ENCODE assay signal across 8 mouse cellular contexts in genomic region chr9:119340909-119341816, GRCm38 (mm10). TPM values are rescaled to one million over a fixed set of nuclear protein-coding genes. Genes with fewer than 3 reads are reported as not detected.
DNase-seq lines count a peak whose midpoint lies in the region; ATAC-seq and TF ChIP-seq lines count a peak whose summit lies in the region.

TSS of gene Myd88 (minus strand) at chr9:119341411.

- WGBS in forebrain, embryonic 12.5 days: under 1% methylated on average over 67 of the region's 68 CpGs
- under 1% methylated on average over 68 of the region's 68 CpGs for WGBS in heart, postnatal 0 days
- WGBS in liver, embryonic 16.5 days (ENCODE audit: insufficient replicate concordance): under 1% methylated on average over 68 of the region's 68 CpGs
- WGBS in neural tube, embryonic 13.5 days: under 1% methylated on average over 68 of the region's 68 CpGs

- TF ChIP-seq EP300 in heart, postnatal 0 days (IDR thresholded peaks at IDR 0.05; ENCODE audit: low read depth): no peak

- peak within 1 kb of the TSS; percentile 64 for H3K4me2 ChIP-seq in forebrain, embryonic 12.5 days
- H3K4me2 ChIP-seq in heart, postnatal 0 days (ENCODE audit: low read depth, low read length): peak within 1 kb of the TSS; percentile 84
- peak within 1 kb of the TSS; percentile 96 for H3K4me2 ChIP-seq in liver, embryonic 16.5 days (ENCODE audit: low read depth, low read length)
- peak within 1 kb of the TSS; percentile 84 for H3K4me2 ChIP-seq in neural tube, embryonic 13.5 days

- peaks cover 52% of the 10 kb centered on the region for H3K36me3 ChIP-seq in E14TG2a.4 (ENCODE audit: insufficient read depth, low read length)
- peaks cover 31% of the 10 kb centered on the region for H3K36me3 ChIP-seq in forebrain, embryonic 12.5 days (replicated peaks)
- H3K36me3 ChIP-seq in heart, postnatal 0 days (replicated peaks; ENCODE audit: control insufficient read depth, insufficient read depth, low read length): peaks cover 47% of the 10 kb centered on the region
- peaks cover 2% of the 10 kb centered on the region; the same call in 1 of the 2 replicates for H3K36me3 ChIP-seq in liver, embryonic 16.5 days (ENCODE audit: control insufficient read depth, insufficient read depth)
- H3K36me3 ChIP-seq in neural tube, embryonic 13.5 days: peaks cover 31% of the 10 kb centered on the region
- H3K36me3 ChIP-seq in testis, adult 2 months (ENCODE audit: control insufficient read depth, insufficient read depth, low read length): no peaks in the 10 kb centered on the region; the same call in 1 of the 2 replicates

- peak; percentile 87 for DNase-seq in c-Kit-positive CD71-positive TER-119-positive erythroid progenitor cells, embryonic 14.5 days (ENCODE audit: low spot score)
- DNase-seq in heart, postnatal 0 days (ENCODE audit: low spot score): peak; percentile 98
- peak; percentile 95 to 97 for DNase-seq in kidney, postnatal 4 days

- no peak for TF ChIP-seq CTCF in E14TG2a.4 (conservative IDR thresholded peaks at IDR 0.05; ENCODE audit: low read length)
- no peak for TF ChIP-seq CTCF in heart, postnatal 0 days (IDR thresholded peaks at IDR 0.05; ENCODE audit: low read depth)
- no peak for TF ChIP-seq CTCF in testis, adult 2 months (IDR thresholded peaks at IDR 0.05; ENCODE audit: control insufficient read depth, insufficient read depth, insufficient replicate concordance, low read depth, low read length)

- TF ChIP-seq POLR2A in testis, adult 2 months (IDR thresholded peaks at IDR 0.05; ENCODE audit: control insufficient read depth, low read depth, low read length): peak; percentile 48; the same call in 1 of the 2 replicates

- H3K9ac ChIP-seq in forebrain, embryonic 12.5 days: peak within 1 kb of the TSS; percentile 85
- peak within 1 kb of the TSS; percentile 62 for H3K9ac ChIP-seq in heart, postnatal 0 days (replicated peaks; ENCODE audit: low read depth, low read length)
- H3K9ac ChIP-seq in liver, embryonic 16.5 days (ENCODE audit: low read depth, low read length): peak within 1 kb of the TSS; percentile 72
- peak within 1 kb of the TSS; percentile 92 for H3K9ac ChIP-seq in neural tube, embryonic 13.5 days

- H3K9me3 ChIP-seq in E14TG2a.4 (ENCODE audit: low read length): no peaks in the 10 kb centered on the region
- no peaks in the 10 kb centered on the region for H3K9me3 ChIP-seq in forebrain, embryonic 12.5 days
- no peaks in the 10 kb centered on the region for H3K9me3 ChIP-seq in heart, postnatal 0 days (replicated peaks; ENCODE audit: control insufficient read depth, low read length)
- no peaks in the 10 kb centered on the region for H3K9me3 ChIP-seq in liver, embryonic 16.5 days (replicated peaks; ENCODE audit: control insufficient read depth, low read length)
- no peaks in the 10 kb centered on the region for H3K9me3 ChIP-seq in neural tube, embryonic 13.5 days

- peaks cover 29% of the 10 kb centered on the region for H3K4me1 ChIP-seq in E14TG2a.4 (replicated peaks; ENCODE audit: low read depth, low read length)
- peaks cover 27% of the 10 kb centered on the region for H3K4me1 ChIP-seq in forebrain, embryonic 12.5 days
- H3K4me1 ChIP-seq in heart, postnatal 0 days (ENCODE audit: control insufficient read depth, insufficient read depth): peaks cover 14% of the 10 kb centered on the region
- peaks cover 23% of the 10 kb centered on the region for H3K4me1 ChIP-seq in liver, embryonic 16.5 days (ENCODE audit: control insufficient read depth, low read depth, low read length)
- H3K4me1 ChIP-seq in neural tube, embryonic 13.5 days (replicated peaks): peaks cover 38% of the 10 kb centered on the region
- peaks cover 21% of the 10 kb centered on the region for H3K4me1 ChIP-seq in testis, adult 2 months (ENCODE audit: control insufficient read depth, insufficient read depth, low read length)

- peaks cover 22% of the 10 kb centered on the region for H3K27me3 ChIP-seq in E14TG2a.4 (ENCODE audit: insufficient read depth, low read length)
- H3K27me3 ChIP-seq in forebrain, embryonic 12.5 days: peaks cover 20% of the 10 kb centered on the region; the same call in 1 of the 2 replicates
- H3K27me3 ChIP-seq in heart, postnatal 0 days (ENCODE audit: control insufficient read depth, insufficient read depth, low read length): no peaks in the 10 kb centered on the region
- H3K27me3 ChIP-seq in liver, embryonic 16.5 days (ENCODE audit: control insufficient read depth, insufficient read depth, low read depth, low read length): no peaks in the 10 kb centered on the region
- peaks cover 18% of the 10 kb centered on the region for H3K27me3 ChIP-seq in neural tube, embryonic 13.5 days
- H3K27me3 ChIP-seq in testis, adult 2 months (ENCODE audit: control insufficient read depth, insufficient read depth, low read length): no peaks in the 10 kb centered on the region

- H3K4me3 ChIP-seq in E14TG2a.4 (replicated peaks; ENCODE audit: low read length): peak within 1 kb of the TSS; percentile 88
- H3K4me3 ChIP-seq in forebrain, embryonic 12.5 days (replicated peaks): peak within 1 kb of the TSS; percentile 82
- peak within 1 kb of the TSS; percentile 89 for H3K4me3 ChIP-seq in heart, postnatal 0 days (ENCODE audit: low read depth, low read length)
- H3K4me3 ChIP-seq in liver, embryonic 16.5 days (ENCODE audit: low read depth, low read length): peak within 1 kb of the TSS; percentile 68
- peak within 1 kb of the TSS; percentile 81 for H3K4me3 ChIP-seq in neural tube, embryonic 13.5 days
- peak within 1 kb of the TSS; percentile 94 for H3K4me3 ChIP-seq in testis, adult 2 months (ENCODE audit: control insufficient read depth, low read depth, low read length)

- peak; percentile 98 for ATAC-seq in forebrain, embryonic 12.5 days (ENCODE audit: low FRiP score)
- ATAC-seq in heart, postnatal 0 days (ENCODE audit: insufficient read depth, low read depth): peak; percentile 96
- peak; percentile 95 for ATAC-seq in liver, embryonic 16.5 days (ENCODE audit: low read depth)
- peak; percentile 98 for ATAC-seq in neural tube, embryonic 13.5 days (ENCODE audit: low read depth)

- H3K27ac ChIP-seq in forebrain, embryonic 12.5 days: peak within 1 kb of the TSS; percentile 91
- peak within 1 kb of the TSS; percentile 88 for H3K27ac ChIP-seq in heart, postnatal 0 days (ENCODE audit: low read depth)
- H3K27ac ChIP-seq in liver, embryonic 16.5 days (ENCODE audit: low read length): peak within 1 kb of the TSS; percentile 91
- peak within 1 kb of the TSS; percentile 89 for H3K27ac ChIP-seq in neural tube, embryonic 13.5 days (replicated peaks)
- peak within 1 kb of the TSS; percentile 94 for H3K27ac ChIP-seq in testis, adult 2 months (ENCODE audit: control insufficient read depth, insufficient read depth, low read depth, low read length)

RNA-seq across cellular contexts. Expression of gene Myd88, which starts in this region (rescaled TPM):
- 5.6 and 5.9 TPM in 2 replicates for polyA plus RNA-seq in forebrain, embryonic 12.5 days (2016; fragmentation: Nextera tagmentation; extraction: Ambion mirVana)
- 9.7 and 14.3 TPM in 2 replicates for total RNA-seq in heart, postnatal 0 days (2014; rRNA removed; ENCODE audit: low replicate concordance)
- 15.8 and 17.0 TPM in 2 replicates for polyA plus RNA-seq in heart, postnatal 0 days (2015; fragmentation: Nextera tagmentation; extraction: Ambion mirVana)
- 14.6 and 14.7 TPM in 2 replicates for polyA plus RNA-seq in liver, embryonic 16.5 days (2015; fragmentation: Nextera tagmentation; extraction: Ambion mirVana)
- polyA plus RNA-seq in neural tube, embryonic 13.5 days (2015; fragmentation: Nextera tagmentation; extraction: Ambion mirVana): 6.6 and 6.9 TPM in 2 replicates
- polyA plus RNA-seq in testis, adult 2 months (2012; rRNA removed): 13.0 and 14.8 TPM in 2 replicates

Comparison
In these comparisons a context has a peak if more than half of its experiments do, and no peak if none do; other contexts are left out.
1. Peak in every context shown above with its lines: DNase-seq, ATAC-seq, H3K4me3 ChIP-seq and H3K27ac ChIP-seq.